Mouse (Mus musculus): ENCODE results near the gene Ndufaf7.

DNA sequence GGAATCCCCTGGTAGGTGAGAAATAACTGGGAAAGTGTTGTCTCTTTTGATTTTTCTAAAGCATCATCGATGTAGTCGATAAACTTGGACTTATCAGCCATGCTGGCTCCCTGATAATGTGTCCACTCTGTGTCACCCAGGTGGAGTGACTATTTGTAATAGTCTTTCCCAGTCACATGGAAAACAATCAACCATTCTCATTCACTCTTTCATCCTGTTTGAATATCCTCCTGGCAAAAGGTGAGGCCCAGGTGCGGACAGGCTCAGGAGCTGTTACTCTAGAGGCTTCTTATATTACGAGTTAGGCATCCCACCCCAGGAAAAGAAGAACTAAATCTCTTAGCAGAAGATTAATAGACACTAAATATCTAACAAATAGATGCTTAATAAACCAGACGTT lies 30.0 kb upstream of the Ndufaf7 start, which contains the start of gene Sult6b1:
- TF ChIP-seq CTCF (IDR thresholded peaks at IDR 0.05; ENCODE audit: low read depth, low read length), result no peak
- no peak for TF ChIP-seq POLR2A (IDR thresholded peaks at IDR 0.05; ENCODE audit: borderline replicate concordance, low read depth, low read length)

All from bone marrow macrophage, adult 2 months (primary cell).